Mouse (Mus musculus) intestine, postnatal 0 days (tissue): ENCODE data around the gene Sarnp. TPM values are rescaled to one million over a fixed set of nuclear protein-coding genes. Genes with fewer than 3 reads are reported as not detected.
A peak's percentile ranks its signal among the peaks of the same experiment; 100 is the strongest.

Experiments
- ATAC-seq: fragments of 200-750 bp; cut with Nextera tagmentation; 2 replicates; pipeline ENCODE4 v1.8.0; 2017; ENCODE audit warnings: mild to moderate bottlenecking, moderate TSS enrichment, moderate library complexity
- H3K27ac ChIP-seq: fragments of 300-500 bp; sonication (generic); 2 replicates; pipeline ENCODE4 v1.5.1; 2014; ENCODE audit warnings: mild to moderate bottlenecking, low read depth, low read length, moderate library complexity
- H3K27me3 ChIP-seq: fragments of 300-500 bp; sonication (generic); replicated peaks from 2 replicates; pipeline ENCODE4 v1.6.1; 2014; ENCODE audit warnings: low read length, mixed read lengths; ENCODE audit not compliant: control insufficient read depth, insufficient read depth
- H3K36me3 ChIP-seq: fragments of 300-500 bp; sonication (generic); 2 replicates; pipeline ENCODE4 v1.6.1; 2014; ENCODE audit warnings: mild to moderate bottlenecking, moderate library complexity; ENCODE audit not compliant: control insufficient read depth, insufficient read depth
- H3K4me1 ChIP-seq: fragments of 300-500 bp; sonication (generic); replicated peaks from 2 replicates; pipeline ENCODE4 v1.6.1; 2014; ENCODE audit warnings: antibody characterized with exemption, low read length, mixed read lengths; ENCODE audit not compliant: control insufficient read depth, insufficient read depth
- H3K4me2 ChIP-seq: fragments of 300-500 bp; sonication (generic); replicated peaks from 2 replicates; pipeline ENCODE4 v1.6.1; 2014; ENCODE audit warnings: low read depth, mild to moderate bottlenecking, moderate library complexity
- H3K4me3 ChIP-seq: fragments of 300-500 bp; sonication (generic); 2 replicates; pipeline ENCODE4 v1.5.1; 2014; ENCODE audit warnings: low read depth, low read length
- H3K9ac ChIP-seq: fragments of 300-500 bp; sonication (generic); 2 replicates; pipeline ENCODE4 v1.6.1; 2014; ENCODE audit warnings: mild to moderate bottlenecking, low read depth, low read length
- H3K9me3 ChIP-seq: fragments of 300-500 bp; sonication (generic); 2 replicates; pipeline ENCODE4 v1.6.1; 2016; ENCODE audit warnings: mixed run types; ENCODE audit not compliant: control insufficient read depth
- CTCF ChIP-seq: sonication (generic); IDR thresholded peaks from 2 replicates; pipeline ENCODE4 v1.5.1; 2016; ENCODE audit warnings: low read depth, mild to moderate bottlenecking, control low read depth, antibody characterized with exemption, moderate library complexity
- WGBS: fragments of 180-500 bp; shearing (Covaris S2); extraction: QIAGEN DNeasy Blood & Tissue Kit; methylation state at CpG from one replicate; pipeline ENCODE4 v1.1.7; 2014; 5-methylcytosine and 5-hydroxymethylcytosine counted together
- polyA plus RNA-seq: library from polyadenylated mRNA; unstranded; fragments of >200 nt; fragmentation: Nextera tagmentation; extraction: Ambion mirVana; gene quantifications from 2 replicates; pipeline ENCODE4 v1.2.1, GENCODE M21; 2015

Gene Sarnp
- polyA plus RNA-seq, 1 experiment from 2014 or later: 92.1 TPM

- Histone ChIP-seq H3K9ac (peak within 1 kb of the TSS; percentile 60), H3K4me1 (no peaks in the 10 kb centered on the region), H3K4me2 (peak within 1 kb of the TSS; percentile 100), H3K4me3 (peak within 1 kb of the TSS; percentile 53), H3K27me3 (peaks cover 17% of the 10 kb centered on the region), H3K27ac (peak within 1 kb of the TSS; percentile 43; the same call in 1 of the 2 replicates), H3K9me3 (no peaks in the 10 kb centered on the region), H3K36me3 (no peaks in the 10 kb centered on the region)
- under 1% methylated on average over 60 of the region's 89 CpGs for WGBS
- peak; percentile 36; the same call in 1 of the 2 replicates for TF ChIP-seq CTCF
- ATAC-seq: peak; percentile 30
Measured at GRCm38 (mm10) chr10:128891296-128892094, 74.4 kb downstream of the Sarnp start, which contains the start of gene Gdf11. TSS of gene Gdf11 (minus strand) at chr10:128891718.

- peak overlapping the region; percentile 100 for H3K4me2 ChIP-seq
- TF ChIP-seq CTCF: no peak
- H3K36me3 ChIP-seq: no peaks in the 10 kb centered on the region
- peak overlapping the region; percentile 53 for H3K4me3 ChIP-seq
- peaks cover 19% of the 10 kb centered on the region for H3K27me3 ChIP-seq
- WGBS: 9% methylated on average over 9 of the region's 9 CpGs
- H3K4me1 ChIP-seq: no peaks in the 10 kb centered on the region
- H3K9me3 ChIP-seq: no peaks in the 10 kb centered on the region
- ATAC-seq: no peak
- H3K27ac ChIP-seq: no peak overlapping the region
- H3K9ac ChIP-seq: 0 out of 2 replicates have a peak overlapping the region, but pooled peaks have one; percentile 2
Measured at GRCm38 (mm10) chr10:128892246-128892645, 75.1 kb downstream of the Sarnp start.

GRCm38 (mm10) chr10:128895437-128895836, 78.3 kb downstream of the Sarnp start:
- H3K9me3 ChIP-seq: no peaks in the 10 kb centered on the region
- ATAC-seq: peak; percentile 52; the same call in 1 of the 2 replicates
- peaks cover 19% of the 10 kb centered on the region for H3K27me3 ChIP-seq
- H3K9ac ChIP-seq: no peak overlapping the region
- WGBS: under 1% methylated on average over 9 of the region's 9 CpGs
- no peaks in the 10 kb centered on the region for H3K36me3 ChIP-seq
- no peak overlapping the region for H3K27ac ChIP-seq
- peak overlapping the region; percentile 37 for H3K4me2 ChIP-seq
- no peaks in the 10 kb centered on the region for H3K4me1 ChIP-seq
- TF ChIP-seq CTCF: peak; percentile 84
- no peak overlapping the region for H3K4me3 ChIP-seq

DNA sequence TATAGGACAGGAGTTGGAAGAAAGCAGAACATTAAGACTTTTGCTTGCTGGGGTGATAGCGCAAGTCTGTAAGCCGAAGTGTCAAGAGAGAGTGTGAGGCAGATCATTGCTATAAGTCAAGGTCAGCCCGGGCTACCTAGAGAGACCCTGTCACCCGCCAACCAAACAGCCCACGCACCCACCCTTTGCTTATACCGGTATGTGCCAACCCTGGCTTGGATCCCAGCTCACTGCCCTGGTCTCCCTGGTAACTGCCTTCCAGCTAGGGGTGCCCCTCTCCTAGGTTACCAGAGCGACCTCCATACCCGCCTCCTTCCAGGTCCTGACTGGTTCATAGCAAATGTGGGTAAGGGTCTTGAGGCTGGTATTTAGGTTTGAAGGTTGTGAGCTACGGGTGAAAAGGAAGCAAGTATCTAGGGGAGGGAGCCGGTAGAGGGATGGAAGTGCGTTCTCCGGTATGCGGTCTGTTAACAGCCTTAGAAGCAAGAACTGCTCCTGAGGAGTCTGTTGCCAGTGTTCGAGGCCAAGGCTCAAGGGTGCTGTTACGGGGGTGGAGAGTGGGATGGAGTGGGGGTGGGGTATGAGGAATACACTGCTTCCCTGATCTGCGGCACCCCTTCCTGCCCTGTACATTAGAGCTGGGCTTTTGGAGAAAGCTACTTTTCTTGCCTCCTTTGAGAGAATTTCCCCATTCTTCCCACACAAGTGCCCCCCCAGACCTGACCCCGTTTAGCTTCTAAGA, 79.0 kb downstream of the Sarnp start:
- no peak overlapping the region for H3K4me3 ChIP-seq
- 0 out of 2 replicates have a peak, but pooled peaks have one; percentile 20 for ATAC-seq
- no peaks in the 10 kb centered on the region for H3K36me3 ChIP-seq
- peak overlapping the region; percentile 37 for H3K4me2 ChIP-seq
- no peaks in the 10 kb centered on the region for H3K4me1 ChIP-seq
- WGBS: 16% methylated on average over 17 of the region's 17 CpGs
- peaks cover 19% of the 10 kb centered on the region for H3K27me3 ChIP-seq
- H3K9ac ChIP-seq: no peak overlapping the region
- no peaks in the 10 kb centered on the region for H3K9me3 ChIP-seq
- TF ChIP-seq CTCF: no peak
- no peak overlapping the region for H3K27ac ChIP-seq

GRCm38 (mm10) chr10:128896807-128897206, 79.7 kb downstream of the Sarnp start:
- H3K9me3 ChIP-seq: no peaks in the 10 kb centered on the region
- no peak overlapping the region for H3K4me3 ChIP-seq
- no peaks in the 10 kb centered on the region for H3K4me1 ChIP-seq
- no peak for ATAC-seq
- 43% methylated on average over 1 of the region's 1 CpGs for WGBS
- no peak overlapping the region for H3K4me2 ChIP-seq
- peaks cover 19% of the 10 kb centered on the region for H3K27me3 ChIP-seq
- no peak overlapping the region for H3K9ac ChIP-seq
- no peaks in the 10 kb centered on the region for H3K36me3 ChIP-seq
- TF ChIP-seq CTCF: no peak
- no peak overlapping the region for H3K27ac ChIP-seq

- Histone ChIP-seq H3K4me1 (no peaks in the 10 kb centered on the region), H3K27me3 (peaks cover 16% of the 10 kb centered on the region), H3K27ac (no peak overlapping the region), H3K4me3 (no peak overlapping the region), H3K36me3 (no peaks in the 10 kb centered on the region), H3K4me2 (no peak overlapping the region), H3K9me3 (no peaks in the 10 kb centered on the region), H3K9ac (no peak overlapping the region)
- 15% methylated on average over 1 of the region's 1 CpGs for whole genome bisulfite sequencing
- TF ChIP-seq CTCF: no peak
- no peak for ATAC-seq
Measured at GRCm38 (mm10) chr10:128897501-128897900, 80.4 kb downstream of the Sarnp start.
